ENCODE assay signal across 8 mouse cellular contexts in genomic region chrX:140280016-140280415, GRCm38 (mm10).
DNase-seq lines count a peak whose midpoint lies in the region; ATAC-seq and TF ChIP-seq lines count a peak whose summit lies in the region.

No protein-coding gene starts in this region.

- H3K9ac ChIP-seq in lung, embryonic 14.5 days, result no peak overlapping the region

- no peak overlapping the region for H3K4me3 ChIP-seq in lung, embryonic 14.5 days (ENCODE audit: low read depth, low read length)
- H3K4me3 ChIP-seq in hindbrain, embryonic 10.5 days, result 0 out of 2 replicates have a peak overlapping the region, but pooled peaks have one; percentile 1

- DNase-seq in frontal cortex, adult 2 months (ENCODE audit: extremely low spot score in 1 of 2, low spot score in 1 of 2), result no peak
- DNase-seq in lung, embryonic 14.5 days, result peak; percentile 22
- no peak for DNase-seq in lung, postnatal 4 days
- no peak for DNase-seq in hindbrain, embryonic 10.5 days (ENCODE audit: low spot score)
- DNase-seq in retina, embryonic 14.5 days (ENCODE audit: low spot score), result peak; percentile 10

- peak; percentile 21; the same call in 1 of the 2 replicates for ATAC-seq in frontal cortex, adult (ENCODE audit: low TSS enrichment)
- no peak for ATAC-seq in lung, embryonic 14.5 days (ENCODE audit: insufficient read depth)
- no peak for ATAC-seq in granulocyte monocyte progenitor cell, adult 5-6 weeks (replicated peaks; ENCODE audit: poor library complexity, severe bottlenecking)
- no peak for ATAC-seq in cerebellum, adult (ENCODE audit: insufficient number of reproducible peaks, low FRiP score, low TSS enrichment)

- WGBS in lung, embryonic 14.5 days, result 9% methylated on average over 12 of the region's 12 CpGs
- WGBS in hindbrain, embryonic 10.5 days, result 22% methylated on average over 12 of the region's 12 CpGs

- peaks cover 36% of the 10 kb centered on the region for H3K27me3 ChIP-seq in lung, embryonic 14.5 days (ENCODE audit: insufficient read depth, low read length)
- H3K27me3 ChIP-seq in hindbrain, embryonic 10.5 days (ENCODE audit: insufficient read depth, poor library complexity, severe bottlenecking), result peaks cover 92% of the 10 kb centered on the region

- H3K36me3 ChIP-seq in lung, embryonic 14.5 days (ENCODE audit: insufficient read depth), result no peaks in the 10 kb centered on the region
- no peaks in the 10 kb centered on the region for H3K36me3 ChIP-seq in hindbrain, embryonic 10.5 days

- peak overlapping the region; percentile 18; the same call in 1 of the 2 replicates for H3K4me2 ChIP-seq in lung, embryonic 14.5 days

- no peaks in the 10 kb centered on the region for H3K9me3 ChIP-seq in lung, embryonic 14.5 days (ENCODE audit: low read depth, low read length)
- H3K9me3 ChIP-seq in hindbrain, embryonic 10.5 days, result no peaks in the 10 kb centered on the region

- no peak for TF ChIP-seq CTCF in lung, embryonic 14.5 days (IDR thresholded peaks at IDR 0.05; ENCODE audit: low read depth)

- no peaks in the 10 kb centered on the region for H3K4me1 ChIP-seq in lung, embryonic 14.5 days (ENCODE audit: insufficient read depth)
- H3K4me1 ChIP-seq in hindbrain, embryonic 10.5 days (replicated peaks), result peaks cover 9% of the 10 kb centered on the region; the same call in 1 of the 2 replicates

- no peak overlapping the region for H3K27ac ChIP-seq in lung, embryonic 14.5 days (ENCODE audit: low read depth)
- H3K27ac ChIP-seq in hindbrain, embryonic 10.5 days, result no peak overlapping the region

Comparison
In these comparisons a context has a peak if more than half of its experiments do, and no peak if none do; other contexts are left out.
1. DNase-seq: peak in lung, embryonic 14.5 days (single experiment) and retina, embryonic 14.5 days (single experiment); none in frontal cortex, adult 2 months (0 of 2), lung, postnatal 4 days (0 of 2) and hindbrain, embryonic 10.5 days (single experiment).